Mouse (Mus musculus) neural tube, embryonic 10.5 days (tissue): Measurements from ENCODE around the gene Kank4.

ENCODE experiments used
- DNase-seq: peaks from one replicate; pipeline ENCODE4 v3.0.0-alpha.2; 2017; ENCODE audit warnings: low spot score; ENCODE audit errors: extremely low spot score

The Kank4 gene

GRCm38 (mm10) chr4:98718547-98718917 lies 98.8 kb downstream of the Kank4 start:
- no peak for DNase-seq

- no peak for DNase-seq
Observed at GRCm38 (mm10) chr4:98717735-98718546, 99.4 kb downstream of the Kank4 start.

- no peak for DNase-seq
Observed at GRCm38 (mm10) chr4:98710891-98711290, 106.4 kb downstream of the Kank4 start.
